Mouse (Mus musculus): Measurements from ENCODE around the gene Cfap65.

- no peak for TF ChIP-seq CTCF (conservative IDR thresholded peaks at IDR 0.05; ENCODE audit: insufficient read depth, insufficient read length, low read depth, low read length)
- TF ChIP-seq POLR2A (IDR thresholded peaks at IDR 0.05; ENCODE audit: low read depth, low read length), result no peak
These were observed 16.3 kb upstream of the Cfap65 start, which contains the start of gene Ihh for GRCm38 (mm10) chr1:74951556-74952210.
